Comparison of ENCODE assay signal across 11 mouse cellular contexts in the genomic region with DNA sequence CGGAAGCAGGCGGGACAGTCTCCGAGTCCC. TPM values are rescaled to one million over a fixed set of nuclear protein-coding genes. Genes with fewer than 3 reads are reported as not detected.
A peak's percentile ranks its signal among the peaks of the same experiment; 100 is the strongest.
DNase-seq lines count a peak whose midpoint lies in the region; ATAC-seq and TF ChIP-seq lines count a peak whose summit lies in the region.
"Had no signal": no experiment of that assay in that cellular context is flagged by ENCODE, and none has a peak within 500 bp of the region (broad histone marks: within the 10 kb centered on the region; RNA-seq: fewer than 3 reads in every experiment).

A gene (plus strand): TSS at position 6 of the 30 bp plus-strand sequence.

- no peak for DNase-seq in kidney, postnatal 4 days
- DNase-seq in embryonic facial prominence, embryonic 14.5 days (ENCODE audit: low spot score): no peak
- no peak for DNase-seq in hindbrain, postnatal 0 days (ENCODE audit: low spot score)
- DNase-seq in midbrain, embryonic 14.5 days: no peak
- no peak for DNase-seq in adrenal gland, postnatal 25 days
- no peak for DNase-seq in left cerebral cortex, postnatal 4 days
- DNase-seq: lung, adult 18-20 months; spleen, adult 18-20 months had no signal

- peaks cover 11% of the 10 kb centered on the region; the same call in 1 of the 2 replicates for H3K4me1 ChIP-seq in kidney, embryonic 14.5 days (ENCODE audit: control insufficient read depth, insufficient read depth, low read length)
- H3K4me1 ChIP-seq in embryonic facial prominence, embryonic 14.5 days (ENCODE audit: control insufficient read depth, insufficient read depth, low read length): peaks cover 10% of the 10 kb centered on the region
- H3K4me1 ChIP-seq in hindbrain, postnatal 0 days (ENCODE audit: insufficient read depth, low read length): peaks cover 8% of the 10 kb centered on the region; the same call in 1 of the 2 replicates
- peaks cover 6% of the 10 kb centered on the region; the same call in 1 of the 2 replicates for H3K4me1 ChIP-seq in midbrain, embryonic 14.5 days (ENCODE audit: control insufficient read depth, insufficient read depth, low read length)

- no peak within 1 kb of the TSS for H3K27ac ChIP-seq in kidney, embryonic 14.5 days (ENCODE audit: low read depth, low read length)
- no peak within 1 kb of the TSS for H3K27ac ChIP-seq in embryonic facial prominence, embryonic 14.5 days (replicated peaks; ENCODE audit: low read depth, low read length)
- peak within 1 kb of the TSS; percentile 41; the same call in 1 of the 2 replicates for H3K27ac ChIP-seq in hindbrain, postnatal 0 days
- H3K27ac ChIP-seq in midbrain, embryonic 14.5 days (replicated peaks; ENCODE audit: low read depth, low read length): peak within 1 kb of the TSS; percentile 60

- peaks cover 73% of the 10 kb centered on the region for H3K27me3 ChIP-seq in kidney, embryonic 14.5 days (ENCODE audit: control insufficient read depth, insufficient read depth, low read length)
- peaks cover 83% of the 10 kb centered on the region for H3K27me3 ChIP-seq in embryonic facial prominence, embryonic 14.5 days (replicated peaks; ENCODE audit: control insufficient read depth, insufficient read depth, low read length)
- peaks cover 66% of the 10 kb centered on the region for H3K27me3 ChIP-seq in hindbrain, postnatal 0 days (ENCODE audit: insufficient read depth, low read length)
- H3K27me3 ChIP-seq in midbrain, embryonic 14.5 days (ENCODE audit: control insufficient read depth, insufficient read depth, low read length): peaks cover 76% of the 10 kb centered on the region

- intact Hi-C loops in left cerebral cortex, postnatal 4 days (cut with DNase I): no loop called here

- no peak for ATAC-seq in kidney, embryonic 14.5 days (ENCODE audit: low FRiP score, low TSS enrichment)
- no peak for ATAC-seq in embryonic facial prominence, embryonic 14.5 days (ENCODE audit: low read depth)
- no peak for ATAC-seq in hindbrain, postnatal 0 days
- no peak for ATAC-seq in midbrain, embryonic 14.5 days (ENCODE audit: low FRiP score, low TSS enrichment)
- ATAC-seq in megakaryocyte, adult 5-6 weeks (ENCODE audit: poor library complexity, severe bottlenecking): no peak

- H3K4me2 ChIP-seq in kidney, embryonic 14.5 days (replicated peaks; ENCODE audit: low read depth, low read length): peak within 1 kb of the TSS; percentile 87
- peak within 1 kb of the TSS; percentile 97 for H3K4me2 ChIP-seq in embryonic facial prominence, embryonic 14.5 days (ENCODE audit: low read depth, low read length)
- H3K4me2 ChIP-seq in hindbrain, postnatal 0 days (ENCODE audit: low read depth, low read length): peak within 1 kb of the TSS; percentile 68
- H3K4me2 ChIP-seq in midbrain, embryonic 14.5 days (ENCODE audit: low read length): peak within 1 kb of the TSS; percentile 66

- peak within 1 kb of the TSS; percentile 51; the same call in 1 of the 2 replicates for H3K9ac ChIP-seq in kidney, embryonic 14.5 days (ENCODE audit: low read depth, low read length)
- H3K9ac ChIP-seq in embryonic facial prominence, embryonic 14.5 days (ENCODE audit: low read depth, low read length): peak within 1 kb of the TSS; percentile 62
- peak within 1 kb of the TSS; percentile 46 for H3K9ac ChIP-seq in hindbrain, postnatal 0 days (replicated peaks; ENCODE audit: low read length)
- H3K9ac ChIP-seq in midbrain, embryonic 14.5 days (replicated peaks; ENCODE audit: low read length): peak within 1 kb of the TSS; percentile 45; the same call in 1 of the 2 replicates

- no peak for TF ChIP-seq CTCF in hindbrain, postnatal 0 days (IDR thresholded peaks at IDR 0.05; ENCODE audit: low read depth)

- no peaks in the 10 kb centered on the region for H3K36me3 ChIP-seq in kidney, embryonic 14.5 days (ENCODE audit: control insufficient read depth, insufficient read depth, low read length)
- no peaks in the 10 kb centered on the region for H3K36me3 ChIP-seq in embryonic facial prominence, embryonic 14.5 days (ENCODE audit: control insufficient read depth, insufficient read depth, low read length)
- H3K36me3 ChIP-seq in hindbrain, postnatal 0 days (ENCODE audit: insufficient read depth, low read length): no peaks in the 10 kb centered on the region
- H3K36me3 ChIP-seq in midbrain, embryonic 14.5 days (ENCODE audit: control insufficient read depth, insufficient read depth, low read length): no peaks in the 10 kb centered on the region

- peaks cover 5% of the 10 kb centered on the region; the same call in 1 of the 2 replicates for H3K9me3 ChIP-seq in kidney, embryonic 14.5 days (ENCODE audit: control insufficient read depth, low read length)
- H3K9me3 ChIP-seq in embryonic facial prominence, embryonic 14.5 days (ENCODE audit: control insufficient read depth, low read length): peaks cover 4% of the 10 kb centered on the region; the same call in 1 of the 2 replicates
- H3K9me3 ChIP-seq in hindbrain, postnatal 0 days (ENCODE audit: low read length): 0 out of 2 replicates have a peak, but pooled peaks cover 4% of the 10 kb centered on the region
- peaks cover 7% of the 10 kb centered on the region; the same call in 1 of the 2 replicates for H3K9me3 ChIP-seq in midbrain, embryonic 14.5 days (ENCODE audit: control insufficient read depth, low read length)

- WGBS in kidney, embryonic 14.5 days: 0% methylated on average over 3 of the region's 3 CpGs
- 0% methylated on average over 3 of the region's 3 CpGs for WGBS in embryonic facial prominence, embryonic 14.5 days
- 0% methylated on average over 3 of the region's 3 CpGs for WGBS in hindbrain, postnatal 0 days
- 0% methylated on average over 3 of the region's 3 CpGs for WGBS in midbrain, embryonic 14.5 days

- peak within 1 kb of the TSS; percentile 47 for H3K4me3 ChIP-seq in kidney, embryonic 14.5 days (ENCODE audit: low read length)
- peak within 1 kb of the TSS; percentile 58 for H3K4me3 ChIP-seq in embryonic facial prominence, embryonic 14.5 days (ENCODE audit: low read depth, low read length)
- peak within 1 kb of the TSS; percentile 46 for H3K4me3 ChIP-seq in hindbrain, postnatal 0 days (ENCODE audit: low read length)
- peak within 1 kb of the TSS; percentile 37 for H3K4me3 ChIP-seq in midbrain, embryonic 14.5 days (replicated peaks; ENCODE audit: low read depth, low read length)

RNA-seq across cellular contexts. Expression of the gene that starts here (rescaled TPM):
- polyA plus RNA-seq in kidney, embryonic 14.5 days (2014; fragmentation: Nextera tagmentation; extraction: Ambion mirVana): 0.06 TPM in 1 of 2 replicates, not detected in the other
- 1.5 and 1.7 TPM in 2 replicates for polyA plus RNA-seq in embryonic facial prominence, embryonic 14.5 days (2014; fragmentation: Nextera tagmentation; extraction: Ambion mirVana)
- total RNA-seq in hindbrain, postnatal 0 days (2014; rRNA removed): 7.8 and 12.5 TPM in 2 replicates
- polyA plus RNA-seq in hindbrain, postnatal 0 days (2015; fragmentation: Nextera tagmentation; extraction: Ambion mirVana): 4.9 and 5.7 TPM in 2 replicates
- 7.1 TPM in 2 replicates for polyA plus RNA-seq in midbrain, embryonic 14.5 days (2014; fragmentation: Nextera tagmentation; extraction: Ambion mirVana)
- not detected in 2 replicates for total RNA-seq in adrenal gland, postnatal 25 days (2021)
- total RNA-seq in left cerebral cortex, postnatal 4 days (2021): under 1 TPM; 0.22 to 0.30 TPM
- not detected in 2 replicates for total RNA-seq in megakaryocyte, adult 5-6 weeks (2015)
- not detected in 2 replicates for total RNA-seq in megakaryocyte, adult 5-6 weeks (2017)
- polyA plus RNA-seq: frontal cortex, adult 2 months had no signal

Comparison
In these comparisons a context has a peak if more than half of its experiments do, and no peak if none do; other contexts are left out.
1. H3K27ac ChIP-seq: peak in hindbrain, postnatal 0 days (single experiment) and midbrain, embryonic 14.5 days (single experiment); none in kidney, embryonic 14.5 days (single experiment) and embryonic facial prominence, embryonic 14.5 days (single experiment).
2. Peak in every context shown above with its lines, with median percentiles within 50 percentile points of each other: H3K4me2 ChIP-seq, H3K4me3 ChIP-seq and H3K9ac ChIP-seq.